Mouse (Mus musculus) small intestine, adult 2 months (tissue): ENCODE measurements around the gene Surf1.

Experiments
- CTCF ChIP-seq: fragments of 200-500 bp; IDR thresholded peaks from 2 replicates; pipeline ENCODE4 v1.5.1; 2012; ENCODE audit warnings: low read depth, mild to moderate bottlenecking, control low read depth, inconsistent platforms, low read length, moderate library complexity, mixed read lengths; ENCODE audit not compliant: insufficient replicate concordance, insufficient read length; ENCODE audit errors: extremely low read depth
- POLR2A ChIP-seq: fragments of 200-500 bp; IDR thresholded peaks from 2 replicates; pipeline ENCODE4 v1.6.1; 2012; ENCODE audit warnings: low read depth, mild to moderate bottlenecking, control low read depth, inconsistent platforms, low read length, moderate library complexity

DNA sequence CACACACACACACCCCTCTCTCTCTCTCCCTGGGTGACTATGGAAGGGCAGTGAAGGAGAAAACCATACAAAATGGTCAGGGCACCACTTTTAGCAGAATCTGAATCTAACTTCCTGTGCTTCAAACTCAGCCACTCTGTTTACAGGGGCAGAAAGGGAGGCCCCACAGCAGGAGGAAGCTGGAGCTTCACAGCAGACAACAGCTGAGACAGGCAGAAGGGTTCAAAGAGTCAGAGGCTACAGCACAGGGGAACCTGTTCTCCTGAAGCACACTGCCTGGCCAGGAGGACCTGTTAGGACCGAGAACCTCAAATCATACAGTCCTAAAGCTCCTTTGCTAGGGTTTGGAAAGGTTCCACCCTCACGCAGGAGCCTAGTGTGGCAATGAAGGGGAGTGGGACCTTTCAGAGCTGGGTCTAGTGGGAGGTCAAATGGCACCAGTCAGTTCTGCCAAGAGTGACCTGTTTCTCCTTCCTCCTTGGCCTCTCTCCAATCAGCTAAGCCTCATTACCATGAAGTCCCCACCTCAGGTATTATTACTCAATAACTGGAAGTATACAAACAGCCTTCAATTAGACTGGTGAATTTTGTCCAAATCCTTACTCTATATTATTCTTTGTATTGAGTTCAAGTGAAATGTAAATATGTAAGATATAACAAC is 38.5 kb upstream of the Surf1 start:
- TF ChIP-seq POLR2A (no peak), CTCF (no peak)
